Mouse (Mus musculus): ENCODE results near the gene Mob4.

The Mob4 gene

GRCm38 (mm10) chr1:55132308-55132707 lies 1.3 kb downstream of the Mob4 start:
- no peak for DNase-seq (ENCODE audit: low spot score)

GRCm38 (mm10) chr1:55133173-55133572 lies 2.1 kb downstream of the Mob4 start:
- DNase-seq (ENCODE audit: low spot score): no peak

GRCm38 (mm10) chr1:55134301-55134700 lies 3.3 kb downstream of the Mob4 start:
- no peak for DNase-seq (ENCODE audit: low spot score)

- DNase-seq (ENCODE audit: low spot score): peak; percentile 16
Measured at GRCm38 (mm10) chr1:55135846-55136245, 4.8 kb downstream of the Mob4 start.

GRCm38 (mm10) chr1:55144338-55144737 lies 13.3 kb downstream of the Mob4 start:
- no peak for DNase-seq (ENCODE audit: low spot score)

- DNase-seq (ENCODE audit: low spot score): no peak
Measured at GRCm38 (mm10) chr1:55145556-55145955, 14.5 kb downstream of the Mob4 start.

- no peak for DNase-seq (ENCODE audit: low spot score)
Measured at GRCm38 (mm10) chr1:55157329-55157728, 26.3 kb downstream of the Mob4 start.

GRCm38 (mm10) chr1:55158211-55158610 lies 27.2 kb downstream of the Mob4 start:
- DNase-seq (ENCODE audit: low spot score): no peak

- DNase-seq (ENCODE audit: low spot score): no peak
Measured at GRCm38 (mm10) chr1:55158821-55159220, 27.8 kb downstream of the Mob4 start.

GRCm38 (mm10) chr1:55160218-55160617 lies 29.2 kb downstream of the Mob4 start:
- DNase-seq (ENCODE audit: low spot score): no peak

- DNase-seq (ENCODE audit: low spot score): no peak
Measured at GRCm38 (mm10) chr1:55160831-55161638, 30.0 kb downstream of the Mob4 start.

- DNase-seq (ENCODE audit: low spot score): no peak
Measured at GRCm38 (mm10) chr1:55161895-55162294, 30.9 kb downstream of the Mob4 start.

- DNase-seq (ENCODE audit: low spot score): no peak
Measured at GRCm38 (mm10) chr1:55162781-55163180, 31.8 kb downstream of the Mob4 start.

- no peak for DNase-seq (ENCODE audit: low spot score)
Measured at GRCm38 (mm10) chr1:55164005-55164404, 33.0 kb downstream of the Mob4 start.

GRCm38 (mm10) chr1:55167560-55167959 lies 36.5 kb downstream of the Mob4 start:
- DNase-seq (ENCODE audit: low spot score): no peak

- no peak for DNase-seq (ENCODE audit: low spot score)
Measured at GRCm38 (mm10) chr1:55168591-55168990, 37.6 kb downstream of the Mob4 start.

GRCm38 (mm10) chr1:55171361-55172325 lies 40.6 kb downstream of the Mob4 start:
- no peak for DNase-seq (ENCODE audit: low spot score)

- no peak for DNase-seq (ENCODE audit: low spot score)
Measured at GRCm38 (mm10) chr1:55173720-55174557, 42.9 kb downstream of the Mob4 start.

GRCm38 (mm10) chr1:55174558-55175034 lies 43.6 kb downstream of the Mob4 start:
- DNase-seq (ENCODE audit: low spot score): no peak

GRCm38 (mm10) chr1:55179917-55180566 lies 49.0 kb downstream of the Mob4 start:
- no peak for DNase-seq (ENCODE audit: low spot score)

- DNase-seq (ENCODE audit: low spot score): no peak
Measured at GRCm38 (mm10) chr1:55182392-55182791, 51.4 kb downstream of the Mob4 start.

Data from T-cell, adult 2 months (primary cell).